Mouse (Mus musculus): Measurements from ENCODE around the gene St7l. TPM values are rescaled to one million over a fixed set of nuclear protein-coding genes. Genes with fewer than 3 reads are reported as not detected.

Gene St7l
- polyA plus RNA-seq, 1 experiment from 2014 or later: 36.7 TPM

DNA sequence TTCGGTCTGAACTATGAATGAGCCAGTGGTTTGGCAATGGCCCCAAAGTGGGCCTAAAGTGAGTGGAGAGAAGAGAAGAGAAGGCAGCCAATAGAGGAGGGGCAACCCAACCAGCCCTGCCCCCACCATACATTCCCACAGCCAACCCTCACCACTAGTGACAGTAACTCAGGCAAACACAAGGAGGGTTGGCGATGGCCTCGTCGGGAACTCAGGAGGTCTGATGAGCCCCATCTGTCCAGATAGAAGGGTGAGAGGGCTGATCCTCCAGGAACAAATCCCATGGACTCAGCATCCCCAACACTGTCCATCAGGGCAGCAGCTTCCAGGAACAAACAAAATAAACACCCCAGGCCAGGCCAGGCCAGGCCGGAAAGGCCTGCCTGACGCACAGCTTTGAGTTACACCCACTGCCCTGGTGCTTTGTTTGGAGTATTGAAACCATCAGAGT, 92.4 kb downstream of the St7l start:
- H3K36me3 ChIP-seq (replicated peaks): peaks cover 24% of the 10 kb centered on the region
- WGBS: 92% methylated on average over 6 of the region's 6 CpGs

DNA sequence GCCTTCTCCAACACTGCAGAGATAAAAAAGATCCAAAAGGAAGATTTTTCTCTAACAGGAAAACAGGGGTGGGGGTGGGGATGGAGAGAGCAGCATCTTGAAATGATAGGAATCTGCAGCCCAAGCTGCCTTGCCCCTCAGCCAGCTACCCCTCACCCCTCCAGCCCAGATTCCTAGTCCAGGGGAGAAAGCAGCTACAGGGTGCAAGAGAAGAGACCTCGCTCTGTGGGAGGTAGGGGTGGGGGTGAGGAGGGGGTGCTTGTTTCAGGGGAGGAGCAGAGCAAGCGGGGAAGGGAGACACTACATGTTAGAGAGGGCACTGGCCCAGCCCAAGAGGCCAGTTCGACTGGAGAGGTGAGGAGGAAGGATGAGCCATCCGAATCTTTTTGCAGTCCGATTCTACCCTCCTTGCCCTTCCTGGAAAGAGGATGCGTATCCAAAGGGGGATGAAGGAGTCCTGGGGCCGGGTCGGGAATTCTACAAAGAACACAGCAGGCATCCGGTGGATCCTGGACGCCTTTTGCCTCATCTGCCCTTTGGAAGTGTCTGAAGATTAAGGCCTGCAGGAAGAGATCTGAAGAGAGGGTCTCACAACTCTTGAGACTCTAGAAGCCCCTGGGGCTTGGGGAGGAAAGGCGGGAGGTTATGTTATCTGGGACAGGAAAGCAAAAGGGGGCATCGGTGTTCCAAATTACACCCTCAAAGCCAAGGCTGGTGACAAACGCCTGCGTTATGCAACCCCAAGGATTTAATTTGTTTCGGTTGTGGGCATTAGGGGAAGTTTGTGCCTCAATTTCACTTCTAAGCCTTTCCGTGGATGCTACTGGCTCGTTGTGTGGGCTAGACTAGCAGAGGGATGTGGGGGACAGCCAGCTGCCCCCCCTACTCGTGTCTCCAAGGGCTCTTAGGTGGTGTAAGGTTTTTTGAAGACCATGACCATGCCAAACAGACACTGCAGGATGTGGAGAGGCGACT, 96.5 kb downstream of the St7l start:
- ATAC-seq (ENCODE audit: low FRiP score): no peak
- Histone ChIP-seq H3K9ac (no peak overlapping the region), H3K4me3 (replicated peaks) (no peak overlapping the region; the same call in 1 of the 2 replicates), H3K4me2 (no peak overlapping the region), H3K27me3 (peaks cover 75% of the 10 kb centered on the region), H3K27ac (no peak overlapping the region), H3K4me1 (peaks cover 30% of the 10 kb centered on the region), H3K36me3 (replicated peaks) (peaks cover 6% of the 10 kb centered on the region; the same call in 1 of the 2 replicates), H3K9me3 (no peaks in the 10 kb centered on the region)
- WGBS: 7% methylated on average over 19 of the region's 19 CpGs

More for the DNA sequence above, 92.4 kb downstream of the St7l start:
- no peak overlapping the region for H3K9ac ChIP-seq
- H3K4me1 ChIP-seq: peaks cover 4% of the 10 kb centered on the region
- ATAC-seq (ENCODE audit: low FRiP score): no peak
- no peak overlapping the region for H3K4me3 ChIP-seq (replicated peaks)
- H3K4me2 ChIP-seq: no peak overlapping the region
- peaks cover 33% of the 10 kb centered on the region for H3K27me3 ChIP-seq
- H3K9me3 ChIP-seq: no peaks in the 10 kb centered on the region
- H3K27ac ChIP-seq: no peak overlapping the region

- no peak within 1 kb of the TSS for H3K27ac ChIP-seq
- H3K9ac ChIP-seq: peak within 1 kb of the TSS; percentile 41; the same call in 1 of the 2 replicates
- H3K27me3 ChIP-seq: peaks cover 84% of the 10 kb centered on the region
- peak within 1 kb of the TSS; percentile 49 for H3K4me3 ChIP-seq (replicated peaks)
- no peaks in the 10 kb centered on the region for H3K9me3 ChIP-seq
- peak within 1 kb of the TSS; percentile 74 for H3K4me2 ChIP-seq
- ATAC-seq (ENCODE audit: low FRiP score): peak; percentile 54
- H3K4me1 ChIP-seq: peaks cover 30% of the 10 kb centered on the region
- no peaks in the 10 kb centered on the region for H3K36me3 ChIP-seq (replicated peaks)
- under 1% methylated on average over 78 of the region's 87 CpGs for WGBS
These were observed 97.6 kb downstream of the St7l start, which contains the start of gene Wnt2b for GRCm38 (mm10) chr3:104961066-104962059. Gene Wnt2b (minus strand): TSS chr3:104961921.

DNA sequence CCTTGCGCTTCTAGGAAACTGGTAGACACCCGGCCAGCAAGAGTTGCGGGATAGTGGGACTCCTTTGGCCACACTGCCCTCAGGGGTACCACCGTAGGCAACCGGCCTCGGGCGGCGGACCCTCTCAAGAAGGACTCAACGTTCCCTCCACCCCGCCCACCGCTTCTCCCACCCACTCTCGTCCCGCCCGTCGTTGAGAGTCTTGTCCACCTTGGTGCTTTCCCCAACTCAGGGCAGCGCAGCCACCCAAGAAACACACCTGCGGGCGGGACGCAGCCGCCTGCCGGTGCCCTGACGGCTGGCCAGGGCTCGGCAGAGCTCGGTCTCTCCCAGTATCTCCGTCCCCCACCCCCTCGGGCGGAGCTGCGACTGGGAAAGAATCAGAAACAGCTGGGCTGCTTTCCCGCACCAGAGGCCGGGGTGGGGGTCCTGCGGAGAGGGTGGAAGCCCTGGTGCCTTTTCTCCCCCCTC, 98.4 kb downstream of the St7l start:
- Histone ChIP-seq H3K27ac (no peak overlapping the region), H3K4me3 (replicated peaks) (peak overlapping the region; percentile 49), H3K9me3 (no peaks in the 10 kb centered on the region), H3K4me1 (peaks cover 35% of the 10 kb centered on the region), H3K9ac (peak overlapping the region; percentile 41; the same call in 1 of the 2 replicates), H3K4me2 (peak overlapping the region; percentile 74), H3K27me3 (peaks cover 91% of the 10 kb centered on the region), H3K36me3 (replicated peaks) (no peaks in the 10 kb centered on the region)
- ATAC-seq (ENCODE audit: low FRiP score): no peak
- WGBS: under 1% methylated on average over 28 of the region's 31 CpGs

GRCm38 (mm10) chr3:104962866-104963265, 99.1 kb downstream of the St7l start:
- ATAC-seq (ENCODE audit: low FRiP score): no peak
- no peaks in the 10 kb centered on the region for H3K36me3 ChIP-seq (replicated peaks)
- H3K9me3 ChIP-seq: no peaks in the 10 kb centered on the region
- peaks cover 42% of the 10 kb centered on the region for H3K4me1 ChIP-seq
- no peak overlapping the region for H3K4me3 ChIP-seq (replicated peaks)
- no peak overlapping the region for H3K9ac ChIP-seq
- H3K27me3 ChIP-seq: peaks cover 89% of the 10 kb centered on the region
- no peak overlapping the region for H3K4me2 ChIP-seq
- H3K27ac ChIP-seq: no peak overlapping the region
- 6% methylated on average over 5 of the region's 5 CpGs for WGBS

DNA sequence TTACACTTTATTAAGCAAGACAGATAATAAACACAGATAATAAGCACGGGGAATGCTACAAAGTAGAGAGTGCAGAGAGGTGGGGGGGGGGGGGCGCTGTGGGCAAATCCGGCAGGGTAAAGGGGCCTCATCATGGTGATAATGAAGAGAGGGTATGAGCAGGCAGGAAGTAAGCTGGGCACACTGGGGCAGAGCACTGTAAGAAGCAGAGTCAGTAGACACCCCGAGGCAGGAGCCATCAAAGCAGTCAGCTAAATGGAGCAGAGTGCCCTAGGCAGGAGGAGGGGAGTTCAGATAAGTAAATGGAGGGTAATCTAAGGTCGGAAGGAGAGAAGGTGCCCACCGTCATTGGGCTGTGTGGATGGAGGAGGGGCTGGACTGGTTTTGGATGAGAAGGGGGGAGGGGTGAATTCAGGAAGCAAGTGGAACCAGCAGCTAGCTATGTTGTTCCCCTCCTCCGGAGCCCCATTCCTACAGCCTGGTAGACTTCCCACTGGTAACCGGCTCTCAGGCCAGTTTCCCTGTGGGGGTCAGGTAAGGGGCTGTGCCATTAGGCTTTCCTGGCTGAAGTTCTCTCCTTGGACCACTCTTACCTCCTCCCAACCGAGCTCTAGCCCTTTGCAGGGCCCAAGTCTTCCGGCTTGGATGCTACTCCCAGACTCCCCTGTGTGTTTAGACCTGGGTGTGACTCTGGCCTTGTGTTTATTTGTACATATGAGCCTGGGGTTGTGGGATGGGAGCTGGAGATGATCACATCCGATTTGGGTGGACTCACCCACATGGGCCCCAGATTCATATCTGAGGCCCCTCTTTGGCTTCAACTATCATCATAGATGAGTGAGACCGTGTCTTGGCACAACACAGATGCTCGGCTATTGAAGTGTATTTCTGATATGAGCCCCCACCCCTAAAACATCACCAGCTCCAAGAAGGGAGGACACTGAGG, 99.8 kb downstream of the St7l start:
- Histone ChIP-seq H3K4me1 (peaks cover 49% of the 10 kb centered on the region), H3K36me3 (replicated peaks) (no peaks in the 10 kb centered on the region), H3K27ac (no peak overlapping the region), H3K4me2 (no peak overlapping the region), H3K9me3 (no peaks in the 10 kb centered on the region), H3K9ac (no peak overlapping the region), H3K4me3 (replicated peaks) (no peak overlapping the region), H3K27me3 (peaks cover 83% of the 10 kb centered on the region)
- no peak for ATAC-seq (ENCODE audit: low FRiP score)
- WGBS: 33% methylated on average over 12 of the region's 13 CpGs

GRCm38 (mm10) chr3:104965070-104965855, 101.5 kb downstream of the St7l start:
- peaks cover 69% of the 10 kb centered on the region for H3K27me3 ChIP-seq
- ATAC-seq (ENCODE audit: low FRiP score): no peak
- WGBS: 85% methylated on average over 8 of the region's 8 CpGs

GRCm38 (mm10) chr3:104965991-104966554, 102.3 kb downstream of the St7l start:
- H3K4me1 ChIP-seq: peaks cover 47% of the 10 kb centered on the region
- peaks cover 61% of the 10 kb centered on the region for H3K27me3 ChIP-seq
- ATAC-seq (ENCODE audit: low FRiP score): no peak
- no peak overlapping the region for H3K4me3 ChIP-seq (replicated peaks)
- H3K27ac ChIP-seq: no peak overlapping the region
- no peaks in the 10 kb centered on the region for H3K9me3 ChIP-seq
- H3K36me3 ChIP-seq (replicated peaks): no peaks in the 10 kb centered on the region
- no peak overlapping the region for H3K9ac ChIP-seq
- WGBS: 82% methylated on average over 7 of the region's 7 CpGs
- no peak overlapping the region for H3K4me2 ChIP-seq

More at GRCm38 (mm10) chr3:104965070-104965855, 101.5 kb downstream of the St7l start:
- H3K9ac ChIP-seq: no peak overlapping the region
- H3K4me2 ChIP-seq: no peak overlapping the region
- no peaks in the 10 kb centered on the region for H3K36me3 ChIP-seq (replicated peaks)
- H3K9me3 ChIP-seq: no peaks in the 10 kb centered on the region
- H3K4me1 ChIP-seq: peaks cover 47% of the 10 kb centered on the region
- no peak overlapping the region for H3K4me3 ChIP-seq (replicated peaks)
- H3K27ac ChIP-seq: no peak overlapping the region

DNA sequence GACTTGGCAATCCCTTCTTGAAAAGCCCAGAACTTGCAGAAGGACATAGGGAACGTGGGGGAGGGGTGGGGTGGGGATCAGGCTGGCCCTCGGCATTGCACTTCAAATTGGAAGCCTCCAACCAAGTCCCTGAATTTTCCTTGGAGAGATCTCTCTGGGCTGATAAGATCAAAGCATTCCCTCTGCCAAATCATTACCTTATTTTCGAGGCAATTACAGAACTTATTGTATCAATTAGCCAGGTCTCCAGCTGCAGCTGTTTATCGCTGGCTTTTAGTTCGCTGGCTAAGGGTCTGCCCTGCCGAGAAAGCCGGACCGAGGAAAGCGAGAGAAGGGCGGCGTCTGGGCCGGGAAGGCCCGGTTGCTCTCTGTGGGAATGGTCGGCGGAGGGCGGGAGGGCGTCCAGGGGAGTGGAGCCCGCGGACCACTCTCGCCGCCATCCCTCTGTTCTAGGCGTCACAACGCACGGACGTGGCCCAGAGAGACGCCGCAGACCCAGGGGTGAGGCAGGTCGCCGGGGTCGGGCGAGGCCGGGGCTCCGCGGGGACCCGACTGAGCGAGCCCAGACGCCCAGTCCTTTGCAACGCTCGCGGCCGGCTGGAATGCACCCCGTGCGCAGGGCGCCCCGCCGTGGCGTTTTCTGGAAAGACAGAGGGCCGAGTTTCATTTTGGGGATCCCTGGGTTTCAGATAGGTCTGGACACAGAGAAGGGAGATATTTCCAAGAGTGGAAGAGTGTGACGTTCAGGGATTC, 103.9 kb downstream of the St7l start:
- Histone ChIP-seq H3K4me3 (replicated peaks) (peak overlapping the region; percentile 50), H3K36me3 (replicated peaks) (no peaks in the 10 kb centered on the region), H3K27me3 (peaks cover 45% of the 10 kb centered on the region), H3K4me2 (peak overlapping the region; percentile 79), H3K9ac (peak overlapping the region; percentile 57), H3K27ac (no peak overlapping the region), H3K4me1 (peaks cover 30% of the 10 kb centered on the region), H3K9me3 (no peaks in the 10 kb centered on the region)
- WGBS: 1% methylated on average over 49 of the region's 49 CpGs
- ATAC-seq (ENCODE audit: low FRiP score): peak; percentile 76

Measured in forebrain, embryonic 12.5 days (tissue).